Mouse (Mus musculus): ENCODE measurements at regions not wholly inside any gene's neighbourhood (a gene's known extent, or its start where the extent isn't known, plus 50 kb on each side); places are given as distances from the start of the nearest gene placed in this dataset.

DNA sequence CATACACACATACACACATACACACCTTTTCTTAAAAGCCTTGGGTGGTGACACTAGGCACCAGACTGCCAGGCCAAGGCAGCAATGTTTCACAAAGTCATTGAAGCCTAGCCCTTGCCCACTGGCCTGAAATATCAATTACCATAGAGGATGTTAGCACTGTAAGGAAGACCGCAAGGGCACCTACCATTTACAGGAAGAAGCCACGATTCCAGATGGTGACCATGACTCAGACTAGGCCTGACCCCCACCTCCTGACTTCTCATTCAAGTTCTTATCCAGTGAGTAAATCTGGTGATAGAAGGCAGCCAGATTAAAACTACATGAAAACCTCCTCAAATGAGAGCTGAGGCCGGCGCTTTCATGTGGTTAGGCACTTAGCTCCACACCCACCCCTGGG is 165.3 kb upstream of the Spred2 start:
- TF ChIP-seq CTCF (IDR thresholded peaks at IDR 0.05; ENCODE audit: borderline replicate concordance, insufficient read depth, low read depth, low read length), result no peak
- TF ChIP-seq POLR2A (IDR thresholded peaks at IDR 0.05; ENCODE audit: borderline replicate concordance, insufficient read depth, low read length), result no peak

All from cerebellum, adult 2 months (tissue).